Mouse (Mus musculus) CD4-positive, CD25-positive, alpha-beta regulatory T cell, adult 4 months (primary cell): ENCODE data around the gene Nsmce4a. TPM values are rescaled to one million over a fixed set of nuclear protein-coding genes. Genes with fewer than 3 reads are reported as not detected.
"Not testable (repeated sequence)": the region's sequence is repeated elsewhere in the genome, so short reads cannot be mapped to it uniquely, and the experiment has no call there.

Source experiments
- ATAC-seq: one replicate; pipeline ENCODE4 v1.8.0; 2017
- polyA plus RNA-seq, 2 experiments: library from polyadenylated mRNA; unstranded; fragments of 100-300 nt; shearing (Covaris generic); gene quantifications; one replicate each; pipeline ENCODE4 v1.2.1; 2017

Nsmce4a gene
- polyA plus RNA-seq, 2 experiments from 2014 or later: 8.2 to 13.3 TPM

DNA sequence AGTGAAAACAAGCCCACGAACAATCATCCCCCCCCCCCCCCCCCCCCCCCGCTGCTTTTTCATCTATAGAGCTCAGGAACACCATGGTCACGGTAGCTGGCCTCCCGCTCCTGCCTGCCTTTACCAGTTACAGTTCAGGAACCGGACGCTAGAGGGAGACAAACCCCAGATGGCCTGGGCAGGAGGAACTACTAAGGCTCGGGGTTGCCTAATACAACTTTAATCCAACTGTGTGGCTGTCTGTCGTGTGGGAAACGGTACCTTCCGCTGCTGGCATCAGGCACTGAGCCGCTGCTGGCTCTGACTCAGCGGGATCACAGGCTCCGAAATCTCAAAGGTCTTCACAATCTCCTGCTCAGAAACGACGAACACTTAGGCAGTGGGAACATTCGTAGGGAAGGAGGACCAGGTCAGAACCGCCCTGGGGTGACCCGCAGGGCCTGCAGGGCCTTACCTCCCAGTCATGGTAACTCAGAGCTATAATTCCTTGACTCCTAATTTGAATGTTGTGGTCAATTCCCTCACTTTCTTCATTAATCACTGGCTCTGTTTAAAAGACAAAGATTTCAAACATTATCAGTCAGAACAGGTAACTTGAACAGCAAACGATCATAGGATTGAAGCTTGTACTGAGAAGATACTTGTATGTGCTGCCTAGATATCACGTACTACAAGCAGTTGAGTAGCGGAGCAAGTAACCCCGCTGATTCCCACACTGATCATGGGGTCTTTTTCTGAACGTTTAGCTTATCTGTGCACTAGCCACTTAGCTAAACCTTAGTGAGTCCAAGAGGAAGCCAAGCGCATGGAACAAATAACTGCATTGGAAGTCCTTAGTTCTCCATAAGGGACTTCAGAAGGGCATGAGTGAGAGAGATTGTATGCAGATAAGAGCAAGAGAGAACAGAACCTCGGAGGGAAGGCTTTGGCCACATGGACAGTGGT lies 39.3 kb downstream of the Nsmce4a start:
- ATAC-seq: peak; percentile 97

DNA sequence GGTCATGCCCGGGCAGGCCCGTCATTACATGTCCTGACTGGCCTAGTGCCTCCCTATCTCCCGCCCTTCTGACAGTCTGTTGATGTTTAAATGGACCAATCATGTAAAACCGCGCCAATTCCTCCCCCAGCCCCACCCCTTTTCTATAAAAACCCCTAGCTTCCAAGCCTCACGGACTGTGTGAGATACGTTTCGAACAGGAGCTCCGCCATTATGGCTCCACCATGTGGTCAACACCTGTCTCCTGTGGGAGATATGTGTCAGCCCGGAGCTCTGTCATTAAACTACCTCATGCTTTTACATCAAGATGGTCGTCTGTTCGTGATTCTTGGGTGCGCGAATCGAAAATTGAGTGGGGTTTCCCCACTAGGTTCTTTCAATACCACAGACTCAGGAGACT lies 41.8 kb downstream of the Nsmce4a start:
- not testable (repeated sequence) for ATAC-seq

DNA sequence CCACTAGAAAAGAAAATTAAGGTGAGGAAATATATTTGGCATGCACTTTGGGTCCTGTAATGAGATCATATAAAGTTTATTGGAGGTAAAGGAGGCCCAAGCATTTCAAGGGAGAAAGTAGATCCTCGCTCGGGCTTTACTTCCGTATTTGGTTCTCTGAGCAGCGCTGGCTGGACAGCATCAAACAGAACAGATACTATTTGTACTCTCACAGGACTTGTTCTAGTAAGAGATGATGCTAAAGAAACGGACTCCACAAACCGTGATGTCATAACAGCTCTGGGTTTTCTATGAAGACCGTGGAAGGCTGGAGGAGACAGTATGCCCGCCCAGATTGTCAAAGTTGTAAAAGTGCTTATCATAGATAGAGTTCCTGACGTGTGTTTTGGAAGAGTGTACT lies 45.6 kb downstream of the Nsmce4a start:
- ATAC-seq: no peak

DNA sequence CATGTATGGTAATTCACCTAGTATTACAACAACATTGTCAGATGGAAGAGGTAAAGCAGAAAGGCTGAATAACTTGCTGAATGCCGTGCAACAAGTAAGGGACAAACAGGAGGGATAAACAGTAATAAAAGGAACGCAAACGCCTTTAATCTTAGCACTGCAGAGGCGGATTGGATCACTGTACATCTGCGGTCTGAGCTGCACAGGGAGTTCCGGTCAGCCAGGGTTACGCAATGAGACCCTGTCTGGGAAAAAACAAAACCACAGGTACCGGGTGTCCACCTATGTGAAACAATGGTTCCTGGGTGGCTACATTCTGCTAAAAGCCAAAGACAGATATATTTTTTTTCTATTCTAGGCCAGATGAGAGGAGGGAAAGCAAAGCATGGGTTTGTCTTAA lies 49.5 kb downstream of the Nsmce4a start:
- no peak for ATAC-seq

DNA sequence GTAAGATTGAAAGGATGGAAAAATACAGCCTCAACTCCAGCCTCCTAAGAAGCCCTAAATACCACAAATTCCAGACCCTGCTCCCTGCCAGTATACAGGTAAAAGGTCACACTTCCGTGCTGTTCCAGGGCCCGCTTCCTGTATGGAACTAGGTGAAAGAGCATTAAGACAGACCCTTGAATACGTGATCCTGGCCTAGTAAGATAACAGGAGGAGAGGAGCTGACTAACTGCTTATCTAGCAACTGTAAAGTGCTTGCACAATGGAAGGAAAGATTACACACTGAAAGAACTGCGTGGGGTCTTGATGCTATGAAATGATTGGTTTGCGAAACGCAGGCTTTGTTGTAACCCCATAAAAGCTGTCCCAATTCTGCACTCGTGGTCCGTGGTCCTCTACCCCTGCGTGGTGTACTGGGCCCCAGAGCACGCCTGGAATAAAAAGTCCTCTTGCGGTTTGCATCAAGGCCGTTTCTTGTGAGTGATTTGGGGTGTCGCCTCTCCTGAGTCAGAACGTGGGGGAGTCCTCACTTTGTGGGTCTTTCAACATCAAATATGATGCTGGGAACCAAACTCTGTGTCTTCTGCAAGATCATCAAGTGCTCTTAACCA lies 52.0 kb downstream of the Nsmce4a start:
- ATAC-seq: no peak

DNA sequence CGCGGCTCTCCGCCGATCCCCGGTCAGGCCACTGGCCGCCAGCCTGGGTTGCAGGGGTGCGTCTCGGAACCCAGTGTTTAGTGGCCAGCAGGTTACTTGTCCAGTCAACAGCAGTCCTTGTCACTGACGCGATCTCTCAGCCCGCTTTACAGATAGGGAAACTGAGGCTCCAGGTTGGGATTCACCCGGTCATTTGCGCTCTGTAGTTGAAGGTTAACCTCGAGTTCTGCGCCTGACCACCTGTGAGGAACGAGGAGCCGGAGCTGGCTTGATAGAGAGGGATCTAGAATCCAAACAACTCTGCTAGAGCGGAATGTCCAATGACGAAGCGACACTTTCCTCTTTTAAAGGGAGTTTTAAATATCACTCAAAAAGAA lies 52.9 kb downstream of the Nsmce4a start, which contains the start of gene Ate1:
TSS of gene Ate1 (minus strand) at position 321 of the 377 bp plus-strand sequence.
- no peak for ATAC-seq

DNA sequence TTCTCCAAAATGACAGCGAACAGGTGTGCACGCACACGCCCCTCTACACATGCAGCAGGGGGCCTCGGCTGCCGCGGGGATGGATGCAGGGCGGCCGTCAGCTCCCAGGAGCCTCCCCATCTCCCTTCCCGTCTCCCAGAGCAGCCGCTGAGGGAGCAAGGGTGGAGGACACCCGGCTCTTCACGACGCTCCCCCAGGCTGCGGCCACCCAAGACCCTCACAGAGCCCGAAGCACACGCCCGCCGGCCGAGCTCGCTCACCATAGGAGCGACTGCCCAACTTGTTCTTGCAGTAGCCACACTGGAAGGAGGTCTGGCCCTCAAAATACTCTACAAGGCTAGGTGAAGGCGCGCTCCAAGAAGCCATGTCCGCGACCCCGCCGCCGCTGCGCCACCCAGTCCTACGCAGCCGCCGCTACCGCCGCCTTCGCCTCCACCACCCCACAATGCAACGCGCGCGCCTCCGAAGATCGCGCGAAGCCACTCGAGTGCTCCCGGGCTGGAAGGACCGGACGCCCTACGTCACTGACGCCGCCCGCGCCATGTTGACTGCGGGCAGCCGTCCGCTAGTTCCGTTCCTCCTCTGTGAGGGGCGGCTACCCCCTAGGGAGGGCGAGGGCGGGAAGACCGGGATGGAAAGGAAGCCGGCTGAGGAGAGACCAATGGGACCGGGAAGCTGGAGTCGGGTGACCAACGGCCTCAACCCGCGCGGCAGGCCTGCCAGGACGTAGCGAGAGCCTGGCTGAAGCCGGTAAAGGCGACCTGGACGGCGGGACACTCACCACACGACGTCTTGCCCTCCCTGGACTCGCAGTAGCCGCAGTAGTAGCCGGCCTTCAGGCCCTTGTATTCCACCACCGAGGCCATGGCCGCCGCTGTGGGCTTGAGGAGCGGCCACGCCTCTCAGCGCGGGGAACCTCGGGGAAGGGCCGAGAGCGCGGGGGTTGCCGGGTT lies 53.5 kb downstream of the Nsmce4a start:
- ATAC-seq: peak; percentile 97

DNA sequence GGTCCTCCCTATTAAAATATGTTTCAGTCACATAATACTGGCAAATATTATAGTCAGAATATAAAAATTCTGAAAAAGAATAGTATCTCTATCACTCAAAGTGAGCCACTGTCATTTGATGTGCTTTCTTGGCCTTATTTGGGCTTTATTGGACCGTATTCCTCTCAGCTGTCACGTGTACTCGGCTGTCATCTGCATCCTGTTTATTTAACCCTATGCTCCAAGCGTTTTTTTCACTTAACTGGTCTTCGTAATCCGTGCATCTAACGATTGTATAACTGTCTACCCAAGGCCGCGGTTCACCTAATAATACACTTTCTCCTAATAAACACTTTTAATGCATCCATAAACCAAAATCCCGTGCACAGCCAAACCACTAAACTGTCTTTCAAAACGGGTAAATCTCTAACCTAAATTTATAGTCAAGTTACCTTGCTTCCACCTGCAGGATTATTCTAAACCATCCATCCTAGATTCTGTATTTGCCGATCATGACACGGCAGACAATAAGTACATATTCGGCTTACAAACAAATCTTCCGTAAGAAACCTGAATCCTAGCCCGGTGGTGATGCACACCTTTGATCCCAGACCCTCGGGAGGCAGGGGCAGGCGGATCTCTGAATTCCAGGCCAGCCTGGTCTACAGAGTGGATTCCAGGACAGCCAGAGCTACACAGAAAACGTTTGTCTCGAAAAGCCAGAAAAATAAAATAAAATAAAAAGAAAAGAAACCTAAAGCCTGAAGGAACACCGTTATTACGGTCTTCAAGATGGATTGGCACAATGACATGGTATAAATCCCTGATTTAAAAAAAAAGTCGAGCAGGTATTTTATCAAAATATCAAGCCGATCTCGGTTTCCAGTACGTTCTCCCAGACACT lies 54.5 kb downstream of the Nsmce4a start:
- ATAC-seq: no peak

DNA sequence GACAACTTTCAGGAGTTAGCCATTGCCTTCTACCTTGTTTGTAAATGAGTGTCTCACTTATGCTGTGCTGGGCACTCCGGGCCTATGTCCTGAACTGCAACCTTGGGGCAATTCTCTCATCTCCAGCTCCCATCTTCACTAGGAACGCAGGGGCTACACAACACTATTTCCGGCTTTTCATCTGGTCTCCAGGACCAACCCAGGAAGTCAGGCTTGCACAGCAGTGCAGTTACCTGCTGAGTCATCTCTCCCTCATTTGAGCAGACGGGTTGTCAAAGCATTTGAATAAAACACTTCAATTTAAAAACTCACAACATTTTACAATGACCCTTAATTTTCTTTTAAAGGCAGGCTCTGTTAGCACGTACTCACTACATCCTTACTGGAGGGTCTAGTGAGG lies 62.7 kb downstream of the Nsmce4a start:
- ATAC-seq: no peak

DNA sequence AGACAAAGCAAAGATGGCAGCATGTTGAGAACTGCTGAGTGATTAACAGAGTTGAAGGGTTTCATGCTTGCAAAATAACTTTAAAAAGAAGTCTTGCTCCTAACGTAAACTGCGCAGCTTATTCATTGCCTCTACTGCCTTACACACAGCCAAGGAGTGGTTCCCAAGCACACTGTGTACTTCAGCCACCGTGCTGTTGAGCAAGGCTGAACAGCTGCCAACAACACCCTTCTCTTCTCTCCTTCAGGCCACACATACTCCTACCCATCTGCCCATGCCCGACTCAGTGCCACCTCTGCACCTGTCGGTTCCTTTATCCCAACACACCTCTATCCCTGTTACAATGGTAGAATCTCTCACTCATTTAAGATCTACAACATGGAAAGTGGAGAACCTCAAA lies 69.9 kb downstream of the Nsmce4a start:
- ATAC-seq: no peak

DNA sequence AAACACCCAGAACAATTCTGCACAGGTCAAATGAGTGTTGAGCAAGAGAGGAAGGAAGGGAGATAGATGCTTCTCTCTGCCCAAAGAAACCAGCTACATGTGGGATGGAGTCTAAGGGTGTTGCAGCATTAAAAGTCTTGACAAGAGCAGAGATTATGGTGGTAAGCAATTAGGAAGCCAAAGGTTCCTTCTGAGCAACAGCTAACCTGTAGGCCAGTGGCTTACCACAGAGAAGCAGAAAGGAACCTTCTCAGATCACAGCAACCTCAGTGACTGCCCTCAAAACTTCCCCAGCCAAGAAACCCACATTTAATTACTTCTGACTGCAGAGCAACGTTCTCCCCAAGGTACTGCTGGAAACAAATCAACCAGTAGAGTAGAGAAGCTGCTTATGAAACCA lies 71.4 kb downstream of the Nsmce4a start:
- ATAC-seq: no peak

DNA sequence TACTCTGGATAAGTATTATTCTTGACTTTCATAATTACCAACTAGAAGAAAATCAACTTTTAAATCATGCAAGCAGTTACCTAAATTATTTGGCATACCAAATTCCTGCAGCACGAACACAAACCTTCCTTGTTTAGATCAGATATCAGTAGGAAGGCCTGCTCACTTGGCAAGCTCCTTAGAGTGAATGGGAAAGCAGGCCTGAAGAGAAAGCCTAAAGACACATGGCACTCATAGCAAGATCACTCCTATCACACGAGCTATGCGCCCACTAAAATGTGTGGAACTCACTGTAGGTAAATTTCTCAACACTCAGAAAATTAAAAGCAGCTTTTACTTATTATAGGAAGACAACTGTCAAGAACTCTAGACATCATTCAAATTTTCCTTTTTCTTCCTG lies 79.6 kb downstream of the Nsmce4a start:
- ATAC-seq: no peak

DNA sequence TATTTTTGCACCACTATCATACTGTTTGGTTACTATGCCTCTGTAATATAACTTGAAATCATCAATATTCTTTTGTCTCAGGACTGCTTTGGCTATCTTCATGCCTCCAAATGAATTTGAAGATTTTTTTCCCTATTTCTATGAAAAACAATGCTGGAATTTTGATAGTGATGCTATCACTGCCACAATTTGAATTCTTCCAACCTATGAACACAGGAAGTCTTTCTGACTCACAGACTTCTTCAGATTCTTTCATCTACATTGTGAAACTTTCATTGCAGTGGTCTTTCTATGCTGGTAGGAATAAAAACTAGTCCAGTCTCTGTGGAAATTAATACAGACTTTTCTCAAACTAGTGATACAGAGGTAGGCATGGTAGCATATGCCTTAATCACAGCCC lies 80.9 kb downstream of the Nsmce4a start:
- no peak for ATAC-seq

Other genes with a start within 250 kb of the Nsmce4a start
- gene Ate1, start 52.7 kb downstream of the Nsmce4a start, polyA plus RNA-seq: 10 to 100 TPM; 35.8 to 41.8 TPM
- 1 to 10 TPM; 6.8 to 7.1 TPM for gene Tacc2, start 4.3 kb upstream of the Nsmce4a start, polyA plus RNA-seq
- 1 to 10 TPM; 6.3 to 7.4 TPM for gene Btbd16, start 201.0 kb upstream of the Nsmce4a start, polyA plus RNA-seq